Mouse (Mus musculus): ENCODE measurements around the gene Fbxl2.

DNA sequence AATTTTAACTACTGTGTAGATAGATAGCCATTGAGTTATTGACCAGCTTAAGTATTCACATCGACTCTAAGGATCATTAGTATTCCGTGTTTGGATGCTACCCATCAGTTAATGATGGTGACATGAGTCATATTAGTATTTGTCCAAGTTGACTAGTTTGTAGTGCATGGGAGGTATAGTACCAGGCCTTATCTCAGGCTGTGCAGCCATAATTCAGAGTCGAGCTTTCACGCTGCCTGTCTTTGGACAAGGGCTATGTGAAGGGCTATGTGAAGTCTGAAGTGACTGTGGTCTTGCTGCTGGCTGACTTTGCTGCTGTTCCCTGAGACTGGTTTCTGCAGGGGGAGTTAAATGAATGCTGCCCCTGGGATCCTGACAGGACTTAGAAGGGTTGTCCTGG lies 88.2 kb downstream of the Fbxl2 start:
- TF ChIP-seq CTCF (IDR thresholded peaks at IDR 0.05; ENCODE audit: borderline replicate concordance, insufficient read depth, low read length): no peak
- no peak for TF ChIP-seq POLR2A (IDR thresholded peaks at IDR 0.05; ENCODE audit: low read depth, low read length)

Data from embryonic fibroblast, embryonic 13.5 days (primary cell).